Mouse (Mus musculus): ENCODE data around the gene Hagh.

Hagh gene

GRCm38 (mm10) chr17:24902671-24903474 lies 62.9 kb downstream of the Hagh start:
- no peak for DNase-seq (ENCODE audit: low spot score)

GRCm38 (mm10) chr17:24903767-24904166 lies 63.8 kb downstream of the Hagh start:
- no peak for DNase-seq (ENCODE audit: low spot score)

GRCm38 (mm10) chr17:24907591-24907990 lies 67.6 kb downstream of the Hagh start:
- no peak for DNase-seq (ENCODE audit: low spot score)

- no peak for DNase-seq (ENCODE audit: low spot score)
These were observed 74.0 kb downstream of the Hagh start for GRCm38 (mm10) chr17:24913984-24914383.

Data from T-cell, adult 2 months (primary cell).